Mouse (Mus musculus) macrophage (primary cell): ENCODE measurements around the gene Babam2. TPM values are rescaled to one million over a fixed set of nuclear protein-coding genes. Genes with fewer than 3 reads are reported as not detected.

ENCODE experiments used
- H3K27ac ChIP-seq: fragments of 350-480 bp; formaldehyde crosslinking; 2 replicates; pipeline ENCODE4 v1.9.0; 2021
- H3K36me3 ChIP-seq: fragments of 350-480 bp; formaldehyde crosslinking; 2 replicates; pipeline ENCODE4 v1.9.0; 2021; ENCODE audit errors: inconsistent target
- H3K4me3 ChIP-seq: fragments of 350-480 bp; formaldehyde crosslinking; 2 replicates; pipeline ENCODE4 v1.9.0; 2021; ENCODE audit errors: inconsistent target
- H3K79me2 ChIP-seq: fragments of 350-480 bp; formaldehyde crosslinking; 2 replicates; pipeline ENCODE4 v1.9.0; 2021; ENCODE audit errors: inconsistent target
- WGBS: methylation state at CpG from one replicate; pipeline ENCODE4 v1.1.7; 2026; ENCODE audit warnings: inconsistent platforms; ENCODE audit not compliant: missing documents; 5-methylcytosine and 5-hydroxymethylcytosine counted together
- polyA plus RNA-seq: library from polyadenylated mRNA; stranded (reverse); fragments of 250-400 nt; gene quantifications from 3 replicates; pipeline ENCODE4 v1.2.4, GENCODE M21; 2018; ENCODE audit warnings: inconsistent platforms

The Babam2 gene
- polyA plus RNA-seq, 1 experiment from 2014 or later, result 78.4 TPM

DNA sequence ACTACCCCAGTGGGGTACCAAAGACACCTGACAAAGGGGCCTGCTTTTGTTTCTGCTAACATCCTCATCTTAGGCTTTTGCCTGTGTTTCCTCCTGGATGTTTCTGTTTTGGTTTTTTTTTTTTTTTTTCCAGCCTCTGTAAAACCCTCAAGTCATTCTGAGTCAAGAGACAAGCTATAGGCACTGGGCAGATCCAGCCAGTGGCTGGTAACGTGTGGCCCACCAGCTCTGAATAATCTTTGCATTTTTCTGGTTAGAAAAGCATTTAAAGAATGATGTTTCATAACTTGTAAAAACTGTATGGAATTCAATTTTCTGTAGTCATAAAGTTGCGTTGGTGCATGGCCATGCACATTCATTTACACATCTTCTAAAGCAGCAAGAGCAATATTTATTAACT is 287.5 kb downstream of the Babam2 start:
- Histone ChIP-seq H3K36me3 (no peaks in the 10 kb centered on the region), H3K27ac (no peak overlapping the region), H3K4me3 (no peak overlapping the region), H3K79me2 (no peaks in the 10 kb centered on the region)
- 95% methylated on average over 2 of the region's 2 CpGs for WGBS

DNA sequence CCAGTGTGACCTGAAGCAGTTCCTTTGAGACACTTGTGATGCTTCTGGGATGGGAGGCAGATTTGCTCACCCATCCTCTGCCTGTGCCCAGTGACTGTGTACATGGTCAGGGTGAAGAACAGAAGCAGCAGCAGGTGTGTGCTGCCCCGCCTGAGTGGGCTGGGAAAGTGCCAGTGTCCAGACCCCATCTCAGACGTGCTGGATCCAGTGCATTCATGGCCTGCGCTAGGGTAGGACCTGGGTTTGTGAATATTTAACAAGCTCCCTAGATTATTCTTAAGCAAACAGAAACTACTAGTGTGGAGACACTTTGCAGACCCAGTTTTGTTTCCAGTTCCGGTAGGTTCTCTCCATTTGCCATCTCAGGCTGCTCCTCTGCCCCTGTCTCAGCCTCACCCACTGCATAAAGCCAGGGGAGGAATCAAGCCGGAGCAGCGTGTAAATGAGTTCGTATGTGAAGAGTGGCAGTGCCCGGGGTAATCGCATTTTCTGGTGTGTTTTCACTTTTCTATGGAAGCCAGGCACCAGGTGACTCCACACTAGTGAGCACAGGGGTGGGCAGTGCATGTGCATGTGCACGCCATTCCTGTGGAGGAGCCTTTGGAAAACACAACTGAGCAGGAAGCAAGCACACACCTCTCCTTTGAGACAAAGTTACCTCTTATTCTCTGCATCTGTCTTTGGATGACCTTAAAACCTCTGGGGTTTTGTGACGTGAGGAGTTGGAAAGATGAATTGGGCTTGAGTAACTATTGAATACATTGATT is 290.2 kb downstream of the Babam2 start:
- Histone ChIP-seq H3K27ac (no peak overlapping the region), H3K4me3 (no peak overlapping the region), H3K79me2 (no peaks in the 10 kb centered on the region), H3K36me3 (no peaks in the 10 kb centered on the region)
- WGBS, result 97% methylated on average over 11 of the region's 11 CpGs

DNA sequence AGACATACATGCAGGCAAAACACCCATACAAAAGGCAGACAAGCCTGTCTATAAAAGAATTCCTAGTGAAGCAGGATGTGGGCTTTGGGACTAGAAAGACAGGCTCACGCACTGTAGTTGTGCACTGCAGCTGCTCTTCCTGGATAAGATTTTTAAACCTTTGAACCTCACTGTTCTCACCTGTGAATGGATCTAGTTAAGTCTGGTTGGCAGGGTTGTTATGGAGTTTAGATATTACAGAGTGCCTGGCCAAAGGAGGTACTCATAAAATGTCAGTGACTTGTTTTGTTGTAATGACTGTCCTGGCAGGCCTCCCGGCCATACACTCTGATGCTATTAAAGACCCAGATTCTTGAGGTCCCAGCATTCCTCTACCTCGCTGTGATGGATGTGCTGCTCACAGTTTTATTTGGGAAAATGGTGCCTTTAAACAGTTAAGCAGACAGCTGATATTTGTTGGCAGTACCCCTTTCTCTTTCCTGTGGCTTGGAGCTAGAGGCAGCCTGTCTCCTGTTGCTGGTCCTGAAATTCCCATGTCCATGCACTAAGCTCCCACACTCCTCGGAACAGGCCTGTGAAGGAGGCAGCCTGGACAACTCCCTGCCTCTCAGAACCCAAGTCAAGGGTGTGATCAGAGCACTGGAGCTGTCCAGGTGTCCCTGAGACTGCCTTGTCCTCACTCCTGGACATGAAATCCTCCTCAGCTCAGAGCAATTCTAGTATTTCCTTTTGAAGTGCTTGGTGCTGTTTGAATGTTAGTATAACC is 299.9 kb downstream of the Babam2 start:
- H3K4me3 ChIP-seq, result no peak overlapping the region
- H3K27ac ChIP-seq, result no peak overlapping the region
- H3K36me3 ChIP-seq, result no peaks in the 10 kb centered on the region
- no peaks in the 10 kb centered on the region for H3K79me2 ChIP-seq
- 96% methylated on average over 4 of the region's 4 CpGs for WGBS

DNA sequence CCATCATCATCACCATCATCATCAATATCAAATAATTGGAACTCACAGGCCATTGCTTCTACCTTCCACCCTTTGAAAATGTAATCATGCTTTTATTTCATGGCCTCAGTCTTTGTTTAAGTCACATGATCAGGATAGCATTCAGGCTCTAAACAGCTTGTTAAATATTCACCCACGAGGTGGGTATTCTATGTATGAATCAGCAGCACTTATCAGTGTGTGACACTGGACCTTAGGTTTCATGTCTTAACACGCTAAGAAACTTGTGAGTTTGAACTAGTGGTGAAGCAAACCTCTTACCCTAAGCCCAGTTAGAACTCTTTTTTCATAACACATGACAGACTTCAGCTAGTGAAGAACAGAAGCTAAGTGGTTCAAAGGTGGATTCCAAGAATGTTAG is 301.3 kb downstream of the Babam2 start:
- H3K4me3 ChIP-seq, result no peak overlapping the region
- no peaks in the 10 kb centered on the region for H3K79me2 ChIP-seq
- H3K36me3 ChIP-seq, result no peaks in the 10 kb centered on the region
- H3K27ac ChIP-seq, result no peak overlapping the region
- WGBS, result 93% methylated on average over 2 of the region's 2 CpGs

DNA sequence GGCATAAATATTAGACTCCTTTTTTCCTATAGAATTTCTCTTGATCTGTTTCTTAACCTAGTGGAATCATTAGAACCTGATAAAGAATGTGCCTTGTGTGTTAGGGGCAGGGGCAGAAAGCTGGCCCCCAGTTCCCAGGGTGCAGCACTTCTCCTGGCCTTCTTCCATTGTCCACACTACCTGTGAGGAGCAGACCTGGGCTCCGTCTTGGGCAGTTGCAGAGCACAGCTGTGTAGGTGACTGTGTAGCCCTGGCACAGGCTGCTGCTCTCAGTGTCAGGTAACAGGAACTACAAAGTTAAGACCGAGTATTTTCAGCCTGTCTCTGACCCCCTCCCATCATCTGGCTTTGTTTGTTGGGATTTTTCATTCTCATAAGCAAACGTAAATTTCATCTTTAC is 302.6 kb downstream of the Babam2 start:
- H3K27ac ChIP-seq, result no peak overlapping the region
- H3K4me3 ChIP-seq, result no peak overlapping the region
- WGBS, result 87% methylated on average over 3 of the region's 3 CpGs

DNA sequence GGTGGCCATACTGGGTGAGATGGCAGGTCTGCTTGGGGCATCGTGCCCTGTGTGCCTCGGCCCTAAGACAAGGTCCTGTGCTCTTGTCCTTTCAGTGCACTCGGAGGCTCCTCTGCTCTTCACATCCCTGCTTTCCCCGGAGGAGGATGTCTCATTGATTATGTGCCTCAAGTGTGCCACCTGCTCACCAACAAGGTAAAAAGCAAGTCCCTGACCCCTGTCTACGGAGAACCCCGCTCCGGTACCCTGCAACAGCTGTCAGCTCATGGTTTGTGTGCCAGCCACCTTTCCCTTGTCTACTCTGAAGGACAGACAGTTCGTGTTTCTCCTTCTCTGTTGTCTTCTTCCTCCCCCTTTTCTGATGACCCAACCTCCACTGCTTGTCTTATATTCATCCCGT is 303.8 kb downstream of the Babam2 start:
- no peaks in the 10 kb centered on the region for H3K79me2 ChIP-seq
- WGBS, result 94% methylated on average over 9 of the region's 9 CpGs
- H3K27ac ChIP-seq, result no peak overlapping the region
- H3K4me3 ChIP-seq, result no peak overlapping the region
- H3K36me3 ChIP-seq, result no peaks in the 10 kb centered on the region

More for the DNA sequence above, 302.6 kb downstream of the Babam2 start:
- Histone ChIP-seq H3K36me3 (no peaks in the 10 kb centered on the region), H3K79me2 (no peaks in the 10 kb centered on the region)

DNA sequence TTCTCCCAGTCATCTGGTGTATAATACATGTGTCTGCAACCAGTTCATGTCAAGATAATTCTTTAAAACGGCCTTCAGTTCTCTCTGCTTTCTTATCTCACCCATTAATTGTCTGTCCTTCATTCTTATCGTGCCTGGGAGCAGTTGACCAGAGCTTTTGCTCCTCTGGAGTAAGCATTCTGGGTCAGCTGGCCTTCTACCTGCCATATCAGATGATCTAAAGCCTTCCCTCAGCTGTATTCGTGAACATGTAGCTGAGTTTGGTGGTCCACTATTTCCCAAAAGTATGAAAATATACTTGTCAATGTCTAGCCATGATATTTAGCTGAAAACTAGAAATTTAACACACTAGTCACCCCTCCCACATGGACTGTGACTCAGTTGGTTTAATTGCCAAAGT is 304.3 kb downstream of the Babam2 start:
- no peaks in the 10 kb centered on the region for H3K36me3 ChIP-seq
- 92% methylated on average over 3 of the region's 3 CpGs for WGBS
- H3K4me3 ChIP-seq, result no peak overlapping the region
- no peak overlapping the region for H3K27ac ChIP-seq
- no peaks in the 10 kb centered on the region for H3K79me2 ChIP-seq

DNA sequence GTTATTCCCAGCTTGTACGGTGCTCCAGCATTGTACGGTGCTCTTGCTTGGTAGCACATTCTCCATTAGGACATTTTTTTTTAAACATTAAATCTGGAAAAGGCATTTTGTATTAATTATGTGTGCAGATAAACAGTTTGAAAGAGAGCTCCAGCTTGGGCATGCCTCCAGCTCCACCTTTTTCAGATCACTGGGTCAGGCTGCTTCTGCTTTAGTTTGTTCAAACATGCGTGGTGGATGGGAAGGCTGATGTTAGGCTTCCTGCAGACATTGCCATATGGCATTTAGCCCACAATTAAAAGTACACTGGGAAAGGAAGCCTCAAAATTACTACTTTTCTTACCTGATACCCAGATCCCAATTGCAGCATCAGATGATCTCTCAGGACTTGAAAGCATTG is 310.9 kb downstream of the Babam2 start:
- no peak overlapping the region for H3K4me3 ChIP-seq
- 100% methylated on average over 3 of the region's 3 CpGs for WGBS
- H3K36me3 ChIP-seq, result no peaks in the 10 kb centered on the region
- no peak overlapping the region for H3K27ac ChIP-seq
- H3K79me2 ChIP-seq, result no peaks in the 10 kb centered on the region

DNA sequence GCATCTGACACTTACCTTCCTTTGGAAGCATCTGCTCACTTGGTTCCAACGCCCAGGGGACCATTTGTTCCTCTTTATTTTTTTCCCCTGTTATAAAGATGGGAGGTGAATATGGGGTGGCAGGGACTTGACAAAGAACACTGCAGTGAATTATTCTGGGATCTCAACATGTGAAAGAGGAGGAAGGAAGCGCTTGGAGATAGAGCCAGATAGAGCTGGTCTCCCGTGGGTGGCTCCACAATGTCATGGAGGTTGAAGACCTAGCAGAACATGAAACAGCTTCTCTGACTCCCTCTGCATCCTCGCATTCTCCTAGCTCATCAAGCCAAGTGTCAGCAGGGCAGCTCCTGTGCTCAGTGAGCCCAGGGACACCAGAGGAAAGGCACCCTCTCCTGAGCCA is 312.6 kb downstream of the Babam2 start:
- Histone ChIP-seq H3K79me2 (no peaks in the 10 kb centered on the region), H3K4me3 (no peak overlapping the region), H3K36me3 (no peaks in the 10 kb centered on the region), H3K27ac (no peak overlapping the region)
- WGBS, result 82% methylated on average over 4 of the region's 4 CpGs

DNA sequence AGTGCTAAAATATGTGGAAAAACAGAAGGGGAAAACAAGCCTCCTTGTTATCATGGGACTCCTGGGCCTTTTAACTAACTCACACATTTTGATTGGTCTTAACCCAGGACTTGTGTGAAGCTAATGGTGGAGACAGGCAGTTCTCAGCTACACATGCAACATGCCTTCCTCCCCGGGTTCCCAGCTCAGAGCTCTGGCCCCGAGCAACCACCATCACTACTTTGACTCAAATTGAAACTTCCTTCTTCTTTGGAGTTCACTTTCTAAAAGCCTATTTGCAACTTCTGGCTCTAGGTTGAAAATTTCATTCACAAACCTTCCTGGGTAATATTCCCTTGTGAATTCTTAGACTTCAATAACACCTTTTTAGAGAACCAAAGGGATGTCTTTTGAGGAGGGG is 315.6 kb downstream of the Babam2 start:
- Histone ChIP-seq H3K4me3 (no peak overlapping the region), H3K27ac (no peak overlapping the region), H3K79me2 (no peaks in the 10 kb centered on the region), H3K36me3 (no peaks in the 10 kb centered on the region)
- WGBS, result 21% methylated on average over 2 of the region's 2 CpGs

DNA sequence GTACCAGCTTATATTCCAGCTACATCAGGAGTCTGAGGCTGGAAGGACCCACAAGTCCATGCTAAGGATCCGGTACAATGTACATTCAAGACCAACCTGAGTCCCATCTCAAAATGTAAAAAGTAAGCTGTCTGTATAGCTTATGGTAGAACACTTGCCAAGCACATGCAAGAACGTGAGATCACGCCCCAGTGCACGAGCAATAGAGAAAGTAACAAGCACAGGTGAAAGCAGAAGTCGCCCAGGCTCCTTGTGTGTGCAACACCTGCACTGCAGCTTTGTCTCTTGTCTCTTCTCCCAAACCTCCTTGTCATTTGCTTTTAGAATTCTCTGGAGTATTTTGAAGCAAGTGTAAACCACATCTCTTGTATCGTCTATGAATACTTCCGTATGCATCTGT is 317.3 kb downstream of the Babam2 start:
- Histone ChIP-seq H3K36me3 (no peaks in the 10 kb centered on the region), H3K27ac (no peak overlapping the region), H3K79me2 (no peaks in the 10 kb centered on the region), H3K4me3 (no peak overlapping the region)
- WGBS, result 96% methylated on average over 7 of the region's 7 CpGs

DNA sequence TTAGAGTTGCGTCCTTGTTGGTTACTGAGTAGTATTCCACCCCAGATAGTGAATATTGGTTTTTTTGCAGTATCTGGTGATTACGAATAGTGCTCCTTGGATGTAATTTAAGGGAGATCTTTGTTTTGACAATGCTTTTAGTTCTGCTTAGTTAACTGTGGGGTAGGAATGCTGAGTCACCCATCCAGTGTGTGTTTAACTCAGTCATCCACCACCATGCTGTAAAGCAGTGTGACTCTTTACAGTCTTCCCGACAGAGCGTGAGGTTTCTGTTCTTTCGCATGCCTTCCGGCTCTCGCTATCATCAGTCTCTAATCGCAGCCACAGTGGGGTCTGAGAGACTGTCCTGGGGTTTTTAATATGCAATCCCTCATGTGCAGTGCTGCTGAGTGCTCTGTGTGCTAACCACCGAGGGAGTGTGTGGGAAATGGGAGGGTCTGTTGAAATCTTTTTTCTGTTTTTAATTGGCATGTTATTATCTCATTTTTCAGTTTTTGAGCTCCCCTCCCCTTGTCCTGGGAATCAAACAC is 318.5 kb downstream of the Babam2 start:
- H3K4me3 ChIP-seq, result no peak overlapping the region
- H3K79me2 ChIP-seq, result no peaks in the 10 kb centered on the region
- no peaks in the 10 kb centered on the region for H3K36me3 ChIP-seq
- WGBS, result 84% methylated on average over 9 of the region's 9 CpGs
- H3K27ac ChIP-seq, result no peak overlapping the region

DNA sequence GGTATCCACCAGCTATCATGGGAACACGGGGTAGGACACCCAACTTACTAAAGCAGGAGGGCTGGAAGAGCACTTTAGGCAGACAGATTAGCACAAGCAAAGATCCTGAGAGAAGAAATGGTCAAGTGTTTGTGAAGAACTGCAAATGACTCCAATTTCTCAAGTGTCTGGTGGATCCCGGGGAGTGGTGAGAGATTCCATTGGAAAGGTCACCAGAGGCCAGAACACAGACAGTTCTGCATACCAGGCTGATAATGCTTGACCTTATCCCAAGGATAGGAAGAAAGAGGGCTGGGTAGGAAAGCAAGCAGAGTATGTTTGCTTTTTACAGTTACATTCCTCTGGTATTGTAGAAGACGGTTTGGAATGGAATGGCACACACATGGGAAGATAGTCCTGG is 320.2 kb downstream of the Babam2 start:
- H3K79me2 ChIP-seq, result no peaks in the 10 kb centered on the region
- H3K27ac ChIP-seq, result no peak overlapping the region
- WGBS, result 97% methylated on average over 3 of the region's 3 CpGs

DNA sequence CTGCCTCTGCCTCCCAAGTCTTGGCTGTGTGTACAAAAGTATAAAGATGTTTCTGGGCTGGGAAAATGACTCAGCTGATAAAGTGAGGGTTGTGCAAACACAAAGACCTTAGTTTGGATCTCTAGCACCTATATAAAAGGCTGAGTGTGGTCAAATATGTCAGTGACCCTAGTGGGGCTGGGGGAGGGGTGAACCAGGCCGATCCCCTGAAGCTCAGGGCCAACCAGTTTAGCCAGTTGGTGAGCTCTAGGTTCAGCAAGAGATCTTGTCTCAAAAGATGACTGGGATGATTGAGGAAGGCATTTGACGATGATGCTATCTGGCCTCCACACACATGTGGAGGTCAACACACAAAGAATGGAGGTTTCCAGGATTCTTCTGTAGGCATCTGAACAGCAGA is 320.8 kb downstream of the Babam2 start:
- Histone ChIP-seq H3K36me3 (no peaks in the 10 kb centered on the region), H3K27ac (no peak overlapping the region), H3K4me3 (no peak overlapping the region), H3K79me2 (no peaks in the 10 kb centered on the region)
- 90% methylated on average over 2 of the region's 2 CpGs for WGBS

More for the DNA sequence above, 320.2 kb downstream of the Babam2 start:
- H3K4me3 ChIP-seq, result no peak overlapping the region
- no peaks in the 10 kb centered on the region for H3K36me3 ChIP-seq

DNA sequence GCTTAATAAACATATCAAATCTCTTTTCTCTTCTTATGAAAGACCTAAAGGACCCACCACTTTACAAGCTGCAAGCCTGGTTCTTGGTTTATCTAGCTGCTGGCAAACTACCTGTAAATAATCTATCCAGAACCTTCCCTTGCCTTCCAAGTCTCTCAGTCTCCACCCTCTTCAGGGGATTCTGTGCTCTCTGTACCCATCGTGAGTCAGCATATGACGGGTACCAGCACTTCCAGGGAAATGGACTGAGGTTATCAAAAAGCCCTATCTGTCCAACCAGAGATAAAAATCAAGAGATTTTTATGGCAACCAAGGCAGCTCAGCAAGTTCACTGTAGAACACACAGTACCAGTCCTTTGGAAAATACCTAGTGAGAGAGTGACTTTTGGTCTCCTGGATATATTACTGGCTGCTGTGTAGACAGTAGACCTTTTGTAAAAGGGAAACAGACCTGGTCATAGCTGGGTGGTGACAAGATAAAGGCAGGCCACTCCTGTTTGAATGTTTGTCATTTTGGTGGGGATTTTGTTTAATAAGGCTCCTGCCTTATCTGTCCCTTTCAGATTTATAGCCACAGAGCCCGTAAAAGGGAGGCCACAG is 332.4 kb downstream of the Babam2 start:
- Histone ChIP-seq H3K4me3 (no peak overlapping the region), H3K36me3 (no peaks in the 10 kb centered on the region), H3K27ac (no peak overlapping the region), H3K79me2 (no peaks in the 10 kb centered on the region)
- WGBS, result 92% methylated on average over 3 of the region's 3 CpGs
